Mouse (Mus musculus) CH12.LX (cell line): ENCODE measurements around the gene E130208F15Rik. TPM values are rescaled to one million over a fixed set of nuclear protein-coding genes. Genes with fewer than 3 reads are reported as not detected.

Source experiments
- DNase-seq: peaks from one replicate; pipeline ENCODE4 v3.0.0-alpha.2; 2013; ENCODE audit errors: extremely low read depth
- H3K27ac ChIP-seq: 2 replicates; pipeline ENCODE4 v1.5.1; 2012; ENCODE audit warnings: low read depth, mild to moderate bottlenecking, control low read depth, moderate library complexity; ENCODE audit not compliant: insufficient read depth
- H3K27me3 ChIP-seq: replicated peaks from 2 replicates; pipeline ENCODE3; 2012; ENCODE audit warnings: inconsistent platforms
- H3K36me3 ChIP-seq, 2 experiments: replicated peaks in 1 of 2; 2 replicates each; pipeline versions ENCODE3 to v1.6.1; 2012; ENCODE audit warnings: inconsistent platforms in 1 of 2, low read length in 1 of 2, mild to moderate bottlenecking in 1 of 2, mixed read lengths in 1 of 2, moderate library complexity in 1 of 2; ENCODE audit not compliant: control insufficient read depth in 1 of 2, insufficient read depth in 1 of 2
- H3K4me1 ChIP-seq, 2 experiments: 2 replicates each; pipeline ENCODE4 v1.6.1; 2012; ENCODE audit warnings: inconsistent platforms in 1 of 2, moderate library complexity in 1 of 2; ENCODE audit not compliant: insufficient read depth in 2 of 2, control insufficient read depth in 1 of 2
- H3K4me2 ChIP-seq: 2 replicates; pipeline ENCODE4 v1.6.1; 2012; ENCODE audit warnings: low read depth, mild to moderate bottlenecking, control low read depth; ENCODE audit not compliant: poor library complexity, insufficient read depth, severe bottlenecking
- H3K4me3 ChIP-seq, 3 experiments: fragments of 150-350 bp in 1 of 3; sonication (generic) in 1 of 3; replicated peaks in 1 of 3; 2 replicates each; pipeline versions ENCODE3 to v1.5.1; 2011 to 2012; ENCODE audit warnings: low read depth in 2 of 3, low read length in 2 of 3, mild to moderate bottlenecking in 2 of 3, moderate library complexity in 2 of 3, control low read depth in 1 of 3, improper control_type of control experiment in 1 of 3, inconsistent platforms in 1 of 3, mixed read lengths in 1 of 3; ENCODE audit not compliant: poor library complexity in 1 of 3
- H3K79me2 ChIP-seq: replicated peaks from 2 replicates; pipeline ENCODE4 v1.6.1; 2012; ENCODE audit warnings: mild to moderate bottlenecking, moderate library complexity; ENCODE audit not compliant: control insufficient read depth, poor library complexity, insufficient read depth, severe bottlenecking; ENCODE audit errors: extremely low read depth
- H3K9ac ChIP-seq: 2 replicates; pipeline ENCODE4 v1.6.1; 2012; ENCODE audit warnings: low read depth, mild to moderate bottlenecking, control low read depth, moderate library complexity; ENCODE audit not compliant: insufficient read depth
- H3K9me3 ChIP-seq: replicated peaks from 2 replicates; pipeline ENCODE3; 2012; ENCODE audit warnings: low read length, inconsistent platforms, mixed read lengths
- CHD1 ChIP-seq: IDR thresholded peaks from 2 replicates; pipeline ENCODE4 v1.6.1; 2012; ENCODE audit warnings: low read depth, low read length, improper control_type of control experiment, inconsistent platforms
- CHD2 ChIP-seq: IDR thresholded peaks from 2 replicates; pipeline ENCODE4 v1.6.1; 2011; ENCODE audit warnings: low read length, improper control_type of control experiment
- CTCF ChIP-seq, 2 experiments: IDR thresholded peaks in 1 of 2; conservative IDR thresholded peaks in 1 of 2; 2 replicates each; pipeline ENCODE4 v1.5.1; 2011 to 2012; ENCODE audit warnings: low read depth in 2 of 2, low read length in 2 of 2, improper control_type of control experiment in 1 of 2, inconsistent platforms in 1 of 2, mild to moderate bottlenecking in 1 of 2, moderate library complexity in 1 of 2
- ELF1 ChIP-seq: IDR thresholded peaks from 2 replicates; pipeline ENCODE4 v1.6.1; 2014; ENCODE audit warnings: low read depth, mild to moderate bottlenecking, inconsistent platforms, low read length, improper control_type of control experiment
- EP300 ChIP-seq: IDR thresholded peaks from 2 replicates; pipeline ENCODE4 v1.6.1; 2011; ENCODE audit warnings: low read length, improper control_type of control experiment
- ETS1 ChIP-seq: conservative IDR thresholded peaks from 2 replicates; pipeline ENCODE4 v1.6.1; 2012; ENCODE audit warnings: low read depth, mild to moderate bottlenecking, inconsistent platforms, low read length, improper control_type of control experiment, moderate library complexity
- GABPA ChIP-seq: IDR thresholded peaks from 2 replicates; pipeline ENCODE4 v1.6.1; 2012; ENCODE audit warnings: low read depth, low read length, improper control_type of control experiment, inconsistent platforms; ENCODE audit not compliant: insufficient replicate concordance
- HCFC1 ChIP-seq: IDR thresholded peaks from 2 replicates; pipeline ENCODE4 v1.6.1; 2012; ENCODE audit warnings: low read depth, mild to moderate bottlenecking, inconsistent platforms, low read length, improper control_type of control experiment
- IRF4 ChIP-seq: IDR thresholded peaks from 2 replicates; pipeline ENCODE4 v1.6.1; 2014; ENCODE audit warnings: low read depth, mild to moderate bottlenecking, inconsistent platforms, low read length, improper control_type of control experiment
- JUN ChIP-seq: IDR thresholded peaks from 2 replicates; pipeline ENCODE4 v1.6.1; 2011; ENCODE audit warnings: low read depth, mild to moderate bottlenecking, low read length, improper control_type of control experiment, moderate library complexity; ENCODE audit not compliant: insufficient read depth
- KAT2A ChIP-seq: IDR thresholded peaks from 2 replicates; pipeline ENCODE4 v1.6.1; 2012; ENCODE audit warnings: low read length, improper control_type of control experiment, inconsistent platforms; ENCODE audit not compliant: insufficient replicate concordance
- MAFK ChIP-seq: IDR thresholded peaks from 2 replicates; pipeline ENCODE4 v1.6.1; 2011; ENCODE audit warnings: low read length, improper control_type of control experiment; ENCODE audit not compliant: insufficient replicate concordance
- MAX ChIP-seq: IDR thresholded peaks from 2 replicates; pipeline ENCODE4 v1.6.1; 2011; ENCODE audit warnings: low read length, improper control_type of control experiment
- MAZ ChIP-seq: IDR thresholded peaks from 2 replicates; pipeline ENCODE4 v1.6.1; 2012; ENCODE audit warnings: low read depth, mild to moderate bottlenecking, inconsistent platforms, low read length, improper control_type of control experiment, moderate library complexity
- MEF2A ChIP-seq: IDR thresholded peaks from 2 replicates; pipeline ENCODE4 v1.6.1; 2014; ENCODE audit warnings: low read depth, mild to moderate bottlenecking, inconsistent platforms, low read length, improper control_type of control experiment, borderline replicate concordance
- MXI1 ChIP-seq: IDR thresholded peaks from 2 replicates; pipeline ENCODE4 v1.6.1; 2011; ENCODE audit warnings: mild to moderate bottlenecking, low read depth, low read length, improper control_type of control experiment
- MYC ChIP-seq: IDR thresholded peaks from 2 replicates; pipeline ENCODE4 v1.6.1; 2011; ENCODE audit warnings: low read depth, mild to moderate bottlenecking, improper control_type of control experiment, low read length
- NELFE ChIP-seq: IDR thresholded peaks from 2 replicates; pipeline ENCODE4 v1.6.1; 2011; ENCODE audit warnings: low read depth, low read length, improper control_type of control experiment
- POLR2AphosphoS2 ChIP-seq: IDR thresholded peaks from 2 replicates; pipeline ENCODE4 v1.6.1; 2011; ENCODE audit warnings: low read depth, low read length, improper control_type of control experiment
- RAD21 ChIP-seq: IDR thresholded peaks from 2 replicates; pipeline ENCODE4 v1.6.1; 2011; ENCODE audit warnings: low read depth, mild to moderate bottlenecking, low read length, improper control_type of control experiment, moderate library complexity
- SMC3 ChIP-seq: IDR thresholded peaks from 2 replicates; pipeline ENCODE4 v1.6.1; 2011; ENCODE audit warnings: low read depth, low read length, improper control_type of control experiment
- TBP ChIP-seq: conservative IDR thresholded peaks from 2 replicates; pipeline ENCODE4 v1.6.1; 2011; ENCODE audit warnings: low read depth, low read length, improper control_type of control experiment
- UBTF ChIP-seq: IDR thresholded peaks from 2 replicates; pipeline ENCODE4 v1.6.1; 2012; ENCODE audit warnings: low read depth, mild to moderate bottlenecking, inconsistent platforms, low read length, improper control_type of control experiment, moderate library complexity
- USF1 ChIP-seq: IDR thresholded peaks from 2 replicates; pipeline ENCODE4 v1.6.1; 2014; ENCODE audit warnings: low read depth, mild to moderate bottlenecking, inconsistent platforms, low read length, improper control_type of control experiment
- ZKSCAN1 ChIP-seq: IDR thresholded peaks from 2 replicates; pipeline ENCODE4 v1.6.1; 2012; ENCODE audit warnings: low read depth, inconsistent platforms, low read length, improper control_type of control experiment, borderline replicate concordance
- ZMIZ1 ChIP-seq: IDR thresholded peaks from 2 replicates; pipeline ENCODE4 v1.6.1; 2012; ENCODE audit warnings: low read depth, mild to moderate bottlenecking, inconsistent platforms, low read length, improper control_type of control experiment
- ZNF384 ChIP-seq: IDR thresholded peaks from 2 replicates; pipeline ENCODE4 v1.6.1; 2012; ENCODE audit warnings: low read depth, low read length, improper control_type of control experiment, inconsistent platforms
- dilution Hi-C: fragments of 300-500 bp; cut with MboI; formaldehyde crosslinking; loops from 2 replicates; pipeline ENCODE4 v1.14.3; 2020; ENCODE audit warnings: low sequenced_read_pairs; ENCODE audit not compliant: extremely low pct_unique_long_range_greater_than_20kb, extremely low pct_ligation_motif_present
- in situ Hi-C: fragments of 300-500 bp; cut with MboI; formaldehyde crosslinking; loops from 3 replicates; pipeline ENCODE4 v1.14.3; 2019; ENCODE audit warnings: low sequenced_read_pairs, low pct_ligation_motif_present, low pct_unique_long_range_greater_than_20kb, mixed read lengths
- polyA plus RNA-seq: library from polyadenylated mRNA; unstranded; fragments of >175 nt; gene quantifications from 2 replicates; pipeline ENCODE4 v1.2.1, GENCODE M21; 2012; ENCODE audit warnings: low read depth; ENCODE audit not compliant: insufficient read length
- total RNA-seq, 2 experiments: library from RNA; depleted of rRNA; stranded (reverse); fragments of 300-350 nt in 1 of 2; fragments of >200 nt in 1 of 2; gene quantifications; 2 replicates each; pipeline ENCODE4 v1.2.3; 2012 to 2014

Gene E130208F15Rik
- total and polyA plus RNA-seq, 3 experiments, result 0.70 to 9.7 (median 5.6) TPM

GRCm38 (mm10) chr7:30296816-30297215 lies 24.7 kb upstream of the E130208F15Rik start:
- Histone ChIP-seq H3K79me2 (no peaks in the 10 kb centered on the region), H3K27ac (no peak overlapping the region), H3K9ac (no peak overlapping the region), H3K4me1 (peaks cover 2 to 7% of the 10 kb centered on the region in 2 experiments; a peak in 2 of 4 replicates), H3K4me3 (no peak overlapping the region), H3K27me3 (peaks cover 60% of the 10 kb centered on the region), H3K9me3 (peaks cover 3% of the 10 kb centered on the region), H3K4me2 (no peak overlapping the region), H3K36me3 (no peaks in the 10 kb centered on the region)
- no peak for TF ChIP-seq CTCF (conservative IDR thresholded peaks at IDR 0.05 in 1 of 2, IDR thresholded peaks at IDR 0.05 in 1 of 2; ENCODE audit: low read depth in 2 of 2, low read length in 2 of 2)
- no peak for TF ChIP-seq SMC3
- TF ChIP-seq MAZ, result no peak
- TF ChIP-seq TBP, result no peak
- no peak for TF ChIP-seq USF1
- no peak for TF ChIP-seq KAT2A
- no peak for TF ChIP-seq MXI1
- no peak for TF ChIP-seq CHD1
- no peak for TF ChIP-seq ELF1
- TF ChIP-seq ZMIZ1, result no peak
- TF ChIP-seq MAFK, result no peak
- TF ChIP-seq RAD21, result no peak
- no peak for TF ChIP-seq ZNF384
- TF ChIP-seq NELFE, result no peak
- TF ChIP-seq ZKSCAN1, result no peak
- TF ChIP-seq ETS1, result no peak
- no peak for TF ChIP-seq CHD2
- TF ChIP-seq MAX, result no peak
- no peak for TF ChIP-seq MYC
- TF ChIP-seq EP300, result no peak
- dilution Hi-C loops (no loop called here), in situ Hi-C loops (no loop called here)
- no peak for DNase-seq

- peaks cover 2 to 7% of the 10 kb centered on the region in 2 experiments; a peak in 2 of 4 replicates for H3K4me1 ChIP-seq
- H3K36me3 ChIP-seq, result no peaks in the 10 kb centered on the region
- H3K9me3 ChIP-seq, result peaks cover 3% of the 10 kb centered on the region
- no peak overlapping the region for H3K4me2 ChIP-seq
- H3K79me2 ChIP-seq, result no peaks in the 10 kb centered on the region
- dilution Hi-C loops, result no loop called here
- H3K9ac ChIP-seq, result no peak overlapping the region
- in situ Hi-C loops, result no loop called here
- no peak for TF ChIP-seq MEF2A
- no peak for TF ChIP-seq GABPA
- TF ChIP-seq IRF4, result no peak
- no peak for TF ChIP-seq ZMIZ1
- TF ChIP-seq POLR2AphosphoS2, result no peak
- no peak for TF ChIP-seq HCFC1
- no peak for TF ChIP-seq RAD21
- TF ChIP-seq ZNF384, result no peak
- TF ChIP-seq JUN, result no peak
- TF ChIP-seq MAZ, result no peak
- TF ChIP-seq UBTF, result no peak
- TF ChIP-seq, all 38 proteins: peak for 0
- H3K4me3 ChIP-seq, result no peak overlapping the region
- H3K27me3 ChIP-seq, result peaks cover 60% of the 10 kb centered on the region
- H3K27ac ChIP-seq, result no peak overlapping the region
- no peak for DNase-seq
These were observed 24.3 kb upstream of the E130208F15Rik start for GRCm38 (mm10) chr7:30297266-30297665.
